ENCODE assay signal across 8 mouse cellular contexts in genomic region chr9:21988421-21989101, GRCm38 (mm10). TPM values are rescaled to one million over a fixed set of nuclear protein-coding genes. Genes with fewer than 3 reads are reported as not detected.
DNase-seq lines count a peak whose midpoint lies in the region; ATAC-seq and TF ChIP-seq lines count a peak whose summit lies in the region.

No protein-coding gene starts in this region.

- no peak for TF ChIP-seq EP300 in heart, adult 2 months (IDR thresholded peaks at IDR 0.05; ENCODE audit: insufficient read depth, low read depth, low read length)

- peak overlapping the region; percentile 81 for H3K4me2 ChIP-seq in kidney, embryonic 14.5 days (replicated peaks; ENCODE audit: low read depth, low read length)
- H3K4me2 ChIP-seq in stomach, embryonic 16.5 days (ENCODE audit: low read depth, low read length) = peak overlapping the region; percentile 77

- peak; percentile 75 for ATAC-seq in kidney, embryonic 14.5 days (ENCODE audit: low FRiP score, low TSS enrichment)
- ATAC-seq in stomach, embryonic 16.5 days (ENCODE audit: insufficient read depth, low FRiP score) = peak; percentile 54; the same call in 1 of the 2 replicates

- intact Hi-C loops in heart, adult 2 months (cut with DNase I) = no loop called here

- no peak for TF ChIP-seq POLR2A in heart, adult 2 months (IDR thresholded peaks at IDR 0.05; ENCODE audit: insufficient read depth, low read depth, low read length)
- TF ChIP-seq POLR2A in embryonic fibroblast, embryonic 13.5 days (IDR thresholded peaks at IDR 0.05; ENCODE audit: low read depth, low read length) = no peak

- H3K79me2 ChIP-seq in heart, adult 2 months (replicated peaks; ENCODE audit: control insufficient read depth, insufficient read depth, low read length) = no peaks in the 10 kb centered on the region

- no peaks in the 10 kb centered on the region; the same call in 1 of the 2 replicates for H3K4me1 ChIP-seq in heart, adult 2 months (ENCODE audit: control insufficient read depth, insufficient read depth, low read length)
- H3K4me1 ChIP-seq in embryonic fibroblast, embryonic 13.5 days (ENCODE audit: control insufficient read depth, insufficient read depth, low read length) = no peaks in the 10 kb centered on the region
- peaks cover 21% of the 10 kb centered on the region for H3K4me1 ChIP-seq in kidney, embryonic 14.5 days (ENCODE audit: control insufficient read depth, insufficient read depth, low read length)
- H3K4me1 ChIP-seq in stomach, embryonic 16.5 days (ENCODE audit: control insufficient read depth, insufficient read depth, low read length) = peaks cover 15% of the 10 kb centered on the region

- H3K36me3 ChIP-seq in heart, adult 2 months (ENCODE audit: control insufficient read depth, insufficient read depth, low read length) = no peaks in the 10 kb centered on the region
- no peaks in the 10 kb centered on the region for H3K36me3 ChIP-seq in kidney, embryonic 14.5 days (ENCODE audit: control insufficient read depth, insufficient read depth, low read length)
- no peaks in the 10 kb centered on the region for H3K36me3 ChIP-seq in stomach, embryonic 16.5 days (ENCODE audit: control insufficient read depth, insufficient read depth, low read length)

- peak overlapping the region; percentile 58 for H3K4me3 ChIP-seq in heart, adult 2 months
- H3K4me3 ChIP-seq in embryonic fibroblast, embryonic 13.5 days (ENCODE audit: insufficient read depth, low read length) = peak overlapping the region; percentile 31
- H3K4me3 ChIP-seq in kidney, embryonic 14.5 days (ENCODE audit: low read length) = peak overlapping the region; percentile 50
- peak overlapping the region; percentile 52 for H3K4me3 ChIP-seq in stomach, embryonic 16.5 days (replicated peaks; ENCODE audit: low read length)

- H3K27ac ChIP-seq in heart, adult 2 months = no peak overlapping the region
- H3K27ac ChIP-seq in embryonic fibroblast, embryonic 13.5 days (ENCODE audit: insufficient read depth, low read length) = no peak overlapping the region
- H3K27ac ChIP-seq in kidney, embryonic 14.5 days (ENCODE audit: low read depth, low read length) = 0 out of 2 replicates have a peak overlapping the region, but pooled peaks have one; percentile 42
- no peak overlapping the region for H3K27ac ChIP-seq in stomach, embryonic 16.5 days (ENCODE audit: low read length)

- 3% methylated on average over 32 of the region's 32 CpGs for WGBS in heart, adult 2 months
- under 1% methylated on average over 32 of the region's 32 CpGs for WGBS in kidney, embryonic 14.5 days
- 1% methylated on average over 32 of the region's 32 CpGs for WGBS in stomach, embryonic 16.5 days

- peaks cover 9% of the 10 kb centered on the region; the same call in 1 of the 2 replicates for H3K27me3 ChIP-seq in heart, adult 2 months (ENCODE audit: control insufficient read depth, insufficient read depth, low read length)
- H3K27me3 ChIP-seq in kidney, embryonic 14.5 days (ENCODE audit: control insufficient read depth, insufficient read depth, low read length) = peaks cover 57% of the 10 kb centered on the region
- H3K27me3 ChIP-seq in stomach, embryonic 16.5 days (ENCODE audit: control insufficient read depth, insufficient read depth, low read length) = peaks cover 58% of the 10 kb centered on the region

- H3K9ac ChIP-seq in heart, adult 2 months (ENCODE audit: low read depth, low read length) = peak overlapping the region; percentile 63
- peak overlapping the region; percentile 55 for H3K9ac ChIP-seq in kidney, embryonic 14.5 days (ENCODE audit: low read depth, low read length)
- H3K9ac ChIP-seq in stomach, embryonic 16.5 days (ENCODE audit: low read length) = peak overlapping the region; percentile 66

- no peak for TF ChIP-seq CTCF in heart, adult 2 months (IDR thresholded peaks at IDR 0.05)
- TF ChIP-seq CTCF in embryonic fibroblast, embryonic 13.5 days (IDR thresholded peaks at IDR 0.05; ENCODE audit: borderline replicate concordance, insufficient read depth, low read length) = no peak

- no peaks in the 10 kb centered on the region for H3K9me3 ChIP-seq in kidney, embryonic 14.5 days (ENCODE audit: control insufficient read depth, low read length)
- no peaks in the 10 kb centered on the region for H3K9me3 ChIP-seq in stomach, embryonic 16.5 days (replicated peaks; ENCODE audit: control insufficient read depth, low read length)

- DNase-seq in heart, adult 2 months = no peak
- DNase-seq in heart, postnatal 4 days = no peak
- peak; percentile 47 for DNase-seq in adrenal gland, postnatal 10 days
- peak; percentile 45 for DNase-seq in lung, postnatal 36 days
- DNase-seq in gastrocnemius, postnatal 4 days (ENCODE audit: low spot score in 2 of 2) = no peak

RNA-seq across cellular contexts. Expression of gene Rgl3, which starts 0.7 kb away (rescaled TPM):
- total RNA-seq in heart, adult 2 months (2021) = 1 to 10 TPM; 4.2 to 4.8 TPM
- 12.7 and 13.9 TPM in 2 replicates for polyA plus RNA-seq in heart, adult 2 months (2012; rRNA removed)
- total RNA-seq in heart, postnatal 4 days (2021) = under 1 TPM; 0.71 to 0.97 TPM
- total RNA-seq in adrenal gland, postnatal 10 days (2021) = 10 to 100 TPM; 16.2 to 23.0 TPM
- 1.2 and 2.4 TPM in 2 replicates for polyA plus RNA-seq in embryonic fibroblast, embryonic 13.5 days (2011; ENCODE audit: insufficient read length, low read depth, missing spikeins)
- polyA plus RNA-seq in kidney, embryonic 14.5 days (2014; fragmentation: Nextera tagmentation; extraction: Ambion mirVana) = 13.7 and 20.8 TPM in 2 replicates
- 6.1 and 6.2 TPM in 2 replicates for polyA plus RNA-seq in stomach, embryonic 16.5 days (2015; fragmentation: Nextera tagmentation; extraction: Ambion mirVana)
- under 1 TPM; 0.21 to 0.22 TPM for total RNA-seq in gastrocnemius, postnatal 4 days (2021)

RNA-seq across cellular contexts. Expression of gene Ccdc151, which starts 13.9 kb away (rescaled TPM):
- total RNA-seq in heart, adult 2 months (2021) = under 1 TPM in 1 of 2 experiments, not detected in 1; 0.09 TPM
- 0.21 TPM in 1 of 2 replicates, not detected in the other for polyA plus RNA-seq in heart, adult 2 months (2012; rRNA removed)
- total RNA-seq in heart, postnatal 4 days (2021) = not detected
- under 1 TPM; 0.39 to 1.00 TPM for total RNA-seq in adrenal gland, postnatal 10 days (2021)
- polyA plus RNA-seq in embryonic fibroblast, embryonic 13.5 days (2011; ENCODE audit: insufficient read length, low read depth, missing spikeins) = 0.32 TPM in 1 of 2 replicates, not detected in the other
- 1.8 and 2.3 TPM in 2 replicates for polyA plus RNA-seq in kidney, embryonic 14.5 days (2014; fragmentation: Nextera tagmentation; extraction: Ambion mirVana)
- polyA plus RNA-seq in stomach, embryonic 16.5 days (2015; fragmentation: Nextera tagmentation; extraction: Ambion mirVana) = 0.53 and 0.59 TPM in 2 replicates
- under 1 TPM in 1 of 2 experiments, not detected in 1; 0.23 TPM for total RNA-seq in gastrocnemius, postnatal 4 days (2021)

RNA-seq across cellular contexts. Expression of gene Prkcsh, which starts 14.0 kb away (rescaled TPM):
- total RNA-seq in heart, adult 2 months (2021) = 10 to 100 TPM; 61.5 to 67.5 TPM
- 42.5 and 46.2 TPM in 2 replicates for polyA plus RNA-seq in heart, adult 2 months (2012; rRNA removed)
- 10 to 100 TPM; 69.8 to 73.7 TPM for total RNA-seq in heart, postnatal 4 days (2021)
- total RNA-seq in adrenal gland, postnatal 10 days (2021) = 100 to 1,000 TPM; 116 to 119 TPM
- polyA plus RNA-seq in embryonic fibroblast, embryonic 13.5 days (2011; ENCODE audit: insufficient read length, low read depth, missing spikeins) = 144 and 153 TPM in 2 replicates
- polyA plus RNA-seq in kidney, embryonic 14.5 days (2014; fragmentation: Nextera tagmentation; extraction: Ambion mirVana) = 104 and 118 TPM in 2 replicates
- polyA plus RNA-seq in stomach, embryonic 16.5 days (2015; fragmentation: Nextera tagmentation; extraction: Ambion mirVana) = 102 TPM in 2 replicates
- total RNA-seq in gastrocnemius, postnatal 4 days (2021) = 10 to 100 TPM; 61.4 to 66.1 TPM

RNA-seq across cellular contexts. Expression of gene Epor, which starts 25.3 kb away (rescaled TPM):
- 1 to 10 TPM; 1.1 to 1.4 TPM for total RNA-seq in heart, adult 2 months (2021)
- polyA plus RNA-seq in heart, adult 2 months (2012; rRNA removed) = 2.1 and 2.5 TPM in 2 replicates
- 1 to 10 TPM; 1.7 to 2.1 TPM for total RNA-seq in heart, postnatal 4 days (2021)
- total RNA-seq in adrenal gland, postnatal 10 days (2021) = 1 to 10 TPM; 7.0 to 9.1 TPM
- not detected in 2 replicates for polyA plus RNA-seq in embryonic fibroblast, embryonic 13.5 days (2011; ENCODE audit: insufficient read length, low read depth, missing spikeins)
- 10.5 and 11.4 TPM in 2 replicates for polyA plus RNA-seq in kidney, embryonic 14.5 days (2014; fragmentation: Nextera tagmentation; extraction: Ambion mirVana)
- 10.4 and 11.8 TPM in 2 replicates for polyA plus RNA-seq in stomach, embryonic 16.5 days (2015; fragmentation: Nextera tagmentation; extraction: Ambion mirVana)
- total RNA-seq in gastrocnemius, postnatal 4 days (2021) = 1 to 10 TPM; 6.5 to 7.5 TPM

RNA-seq across cellular contexts. Expression of gene Swsap1, which starts 33.0 kb away (rescaled TPM):
- 1 to 10 TPM; 6.5 to 7.4 TPM for total RNA-seq in heart, adult 2 months (2021)
- 4.6 and 6.2 TPM in 2 replicates for polyA plus RNA-seq in heart, adult 2 months (2012; rRNA removed)
- total RNA-seq in heart, postnatal 4 days (2021) = 1 to 10 TPM; 8.8 to 9.0 TPM
- 10 to 100 TPM; 11.9 to 15.1 TPM for total RNA-seq in adrenal gland, postnatal 10 days (2021)
- polyA plus RNA-seq in embryonic fibroblast, embryonic 13.5 days (2011; ENCODE audit: insufficient read length, low read depth, missing spikeins) = 5.7 and 6.9 TPM in 2 replicates
- 11.4 and 12.8 TPM in 2 replicates for polyA plus RNA-seq in kidney, embryonic 14.5 days (2014; fragmentation: Nextera tagmentation; extraction: Ambion mirVana)
- polyA plus RNA-seq in stomach, embryonic 16.5 days (2015; fragmentation: Nextera tagmentation; extraction: Ambion mirVana) = 5.6 and 6.0 TPM in 2 replicates
- 1 to 10 TPM; 5.2 to 6.3 TPM for total RNA-seq in gastrocnemius, postnatal 4 days (2021)

Comparison
In these comparisons a context has a peak if more than half of its experiments do, and no peak if none do; other contexts are left out.
1. DNase-seq: peak in adrenal gland, postnatal 10 days (single experiment) and lung, postnatal 36 days (single experiment); none in heart, adult 2 months (0 of 2), heart, postnatal 4 days (single experiment) and gastrocnemius, postnatal 4 days (0 of 2).
2. Peak in every context shown above with its lines, with median percentiles within 50 percentile points of each other: H3K4me3 ChIP-seq and H3K9ac ChIP-seq.